Mouse (Mus musculus): ENCODE measurements around the gene Ric1.

DNA sequence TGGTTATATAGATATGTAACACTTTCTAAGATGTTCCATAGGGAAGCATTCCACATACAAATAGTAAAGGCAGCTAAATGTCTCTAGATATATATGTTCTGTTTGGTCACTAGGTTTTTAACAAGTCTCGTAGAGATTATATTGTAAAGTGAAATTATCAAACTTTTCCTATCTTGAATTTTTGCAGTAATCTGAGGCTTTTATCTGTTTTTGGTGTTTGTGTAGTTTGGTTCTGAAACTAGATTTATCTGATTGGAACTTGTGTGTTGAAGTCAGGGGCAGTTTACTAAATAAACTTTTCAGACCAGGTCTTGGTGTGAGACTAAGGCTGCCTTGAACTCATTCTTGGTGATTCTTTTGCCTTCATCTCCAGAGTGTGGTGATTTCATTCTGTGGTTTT is 29.0 kb downstream of the Ric1 start:
- TF ChIP-seq CTCF (IDR thresholded peaks at IDR 0.05) = no peak
- TF ChIP-seq EP300 (IDR thresholded peaks at IDR 0.05) = no peak
